Mouse (Mus musculus): ENCODE results near the gene Olfr94. TPM values are rescaled to one million over a fixed set of nuclear protein-coding genes. Genes with fewer than 3 reads are reported as not detected.

Olfr94 gene
- not detected for polyA plus RNA-seq (2015; fragmentation: Illumina TruSeq; extraction: RNeasy Lipid Tissue Mini Kit (QIAGEN cat#74804); ENCODE audit: insufficient read depth, low replicate concordance)

GRCm38 (mm10) chr17:37200894-37201293 lies at the start of gene Olfr94:
Gene Olfr94, minus strand, starts transcription at chr17:37200994.

GRCm38 (mm10) chr17:37237230-37237629 lies 36.4 kb upstream of the Olfr94 start, which contains the start of gene Olfr97:
Gene Olfr97, minus strand, starts transcription at chr17:37237330.

DNA sequence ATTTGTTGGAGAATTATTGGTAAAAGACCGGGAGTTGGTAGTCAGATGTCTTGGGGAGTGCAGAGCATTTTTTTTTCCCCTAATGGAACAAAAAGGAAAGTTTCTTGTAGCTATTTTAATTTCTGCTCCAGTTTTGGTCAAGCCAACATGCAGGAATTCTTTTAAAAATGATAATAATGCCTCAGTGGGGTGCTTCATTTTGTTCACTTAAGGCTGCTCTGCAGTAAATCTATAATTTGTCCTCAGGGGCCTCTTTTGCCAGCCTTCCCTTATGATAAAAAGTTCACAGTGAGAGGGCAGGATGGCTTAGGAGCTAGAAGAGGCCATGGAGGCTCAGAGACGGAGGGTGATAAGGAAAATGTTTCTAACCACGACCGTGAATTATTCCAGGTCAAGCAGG lies 19.1 kb upstream of the Olfr94 start, which contains the start of gene Olfr96:
Gene Olfr96, plus strand, starts transcription at position 301 of the 400 bp plus-strand sequence.

GRCm38 (mm10) chr17:37213018-37213417 lies 12.2 kb upstream of the Olfr94 start, which contains the start of gene Olfr95:
Gene Olfr95, minus strand, starts transcription at chr17:37213118.

DNA sequence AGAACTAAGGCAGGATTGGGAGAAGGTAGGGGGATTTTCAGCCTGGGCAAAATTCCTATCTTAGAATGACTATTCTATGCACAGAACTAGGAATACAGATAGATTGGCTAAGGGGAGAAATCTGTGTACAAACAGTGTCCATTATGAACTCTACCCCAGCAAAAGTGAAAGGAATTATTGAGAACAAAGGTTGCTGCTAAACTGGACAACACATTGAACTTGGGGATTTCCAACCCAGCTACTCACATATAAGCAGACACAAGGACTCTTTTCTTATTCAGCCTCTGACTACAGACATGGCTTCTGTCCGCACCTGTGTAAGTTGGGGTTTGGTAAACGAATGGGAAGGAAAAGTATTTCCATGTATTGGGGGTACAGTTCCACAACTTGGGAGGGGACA lies 7.1 kb downstream of the Olfr94 start, which contains the start of gene Ubd:
Gene Ubd, plus strand, starts transcription at position 237 of the 400 bp plus-strand sequence.

GRCm38 (mm10) chr17:37161394-37161793 lies 39.4 kb downstream of the Olfr94 start, which contains the start of gene Olfr93:
Gene Olfr93, minus strand, starts transcription at chr17:37161494.

Other genes starting within 250 kb of the Olfr94 start
- 80.6 TPM for gene Ppp1r11, start 249.3 kb downstream of the Olfr94 start, polyA plus RNA-seq (2015; fragmentation: Illumina TruSeq; extraction: RNeasy Lipid Tissue Mini Kit (QIAGEN cat#74804); ENCODE audit: insufficient read depth, low replicate concordance)
- gene Znrd1, start 242.4 kb downstream of the Olfr94 start, polyA plus RNA-seq (2015; fragmentation: Illumina TruSeq; extraction: RNeasy Lipid Tissue Mini Kit (QIAGEN cat#74804); ENCODE audit: insufficient read depth, low replicate concordance): 71.5 TPM
- 12.9 TPM for gene Znrd1as, start 242.4 kb downstream of the Olfr94 start, polyA plus RNA-seq (2015; fragmentation: Illumina TruSeq; extraction: RNeasy Lipid Tissue Mini Kit (QIAGEN cat#74804); ENCODE audit: insufficient read depth, low replicate concordance)
- gene 2410137M14Rik, start 219.8 kb downstream of the Olfr94 start, polyA plus RNA-seq (2015; fragmentation: Illumina TruSeq; extraction: RNeasy Lipid Tissue Mini Kit (QIAGEN cat#74804); ENCODE audit: insufficient read depth, low replicate concordance): not detected
- gene H2-M5, start 211.5 kb downstream of the Olfr94 start, polyA plus RNA-seq (2015; fragmentation: Illumina TruSeq; extraction: RNeasy Lipid Tissue Mini Kit (QIAGEN cat#74804); ENCODE audit: insufficient read depth, low replicate concordance): 0.87 TPM
- gene Zfp57, start 199.8 kb downstream of the Olfr94 start, polyA plus RNA-seq (2015; fragmentation: Illumina TruSeq; extraction: RNeasy Lipid Tissue Mini Kit (QIAGEN cat#74804); ENCODE audit: insufficient read depth, low replicate concordance): 3.0 TPM
- not detected for gene Mog, start 177.6 kb downstream of the Olfr94 start, polyA plus RNA-seq (2015; fragmentation: Illumina TruSeq; extraction: RNeasy Lipid Tissue Mini Kit (QIAGEN cat#74804); ENCODE audit: insufficient read depth, low replicate concordance)
- gene Gabbr1, start 155.0 kb downstream of the Olfr94 start, polyA plus RNA-seq (2015; fragmentation: Illumina TruSeq; extraction: RNeasy Lipid Tissue Mini Kit (QIAGEN cat#74804); ENCODE audit: insufficient read depth, low replicate concordance): 60.3 TPM
- gene Olfr90, start 112.5 kb downstream of the Olfr94 start, polyA plus RNA-seq (2015; fragmentation: Illumina TruSeq; extraction: RNeasy Lipid Tissue Mini Kit (QIAGEN cat#74804); ENCODE audit: insufficient read depth, low replicate concordance): not detected
- not detected for gene Olfr91, start 102.7 kb downstream of the Olfr94 start, polyA plus RNA-seq (2015; fragmentation: Illumina TruSeq; extraction: RNeasy Lipid Tissue Mini Kit (QIAGEN cat#74804); ENCODE audit: insufficient read depth, low replicate concordance)
- not detected for gene Olfr92, start 80.9 kb downstream of the Olfr94 start, polyA plus RNA-seq (2015; fragmentation: Illumina TruSeq; extraction: RNeasy Lipid Tissue Mini Kit (QIAGEN cat#74804); ENCODE audit: insufficient read depth, low replicate concordance)
- gene Olfr93, start 39.5 kb downstream of the Olfr94 start, polyA plus RNA-seq (2015; fragmentation: Illumina TruSeq; extraction: RNeasy Lipid Tissue Mini Kit (QIAGEN cat#74804); ENCODE audit: insufficient read depth, low replicate concordance): not detected
- gene Ubd, start 7.1 kb downstream of the Olfr94 start, polyA plus RNA-seq (2015; fragmentation: Illumina TruSeq; extraction: RNeasy Lipid Tissue Mini Kit (QIAGEN cat#74804); ENCODE audit: insufficient read depth, low replicate concordance): 32.4 TPM
- not detected for gene Olfr95, start 12.1 kb upstream of the Olfr94 start, polyA plus RNA-seq (2015; fragmentation: Illumina TruSeq; extraction: RNeasy Lipid Tissue Mini Kit (QIAGEN cat#74804); ENCODE audit: insufficient read depth, low replicate concordance)
- not detected for gene Olfr96, start 19.2 kb upstream of the Olfr94 start, polyA plus RNA-seq (2015; fragmentation: Illumina TruSeq; extraction: RNeasy Lipid Tissue Mini Kit (QIAGEN cat#74804); ENCODE audit: insufficient read depth, low replicate concordance)
- not detected for gene Olfr97, start 36.3 kb upstream of the Olfr94 start, polyA plus RNA-seq (2015; fragmentation: Illumina TruSeq; extraction: RNeasy Lipid Tissue Mini Kit (QIAGEN cat#74804); ENCODE audit: insufficient read depth, low replicate concordance)
- not detected for gene Olfr98, start 62.8 kb upstream of the Olfr94 start, polyA plus RNA-seq (2015; fragmentation: Illumina TruSeq; extraction: RNeasy Lipid Tissue Mini Kit (QIAGEN cat#74804); ENCODE audit: insufficient read depth, low replicate concordance)
- 58.2 TPM for gene H2-M3, start 69.2 kb upstream of the Olfr94 start, polyA plus RNA-seq (2015; fragmentation: Illumina TruSeq; extraction: RNeasy Lipid Tissue Mini Kit (QIAGEN cat#74804); ENCODE audit: insufficient read depth, low replicate concordance)
- gene Olfr99, start 82.5 kb upstream of the Olfr94 start, polyA plus RNA-seq (2015; fragmentation: Illumina TruSeq; extraction: RNeasy Lipid Tissue Mini Kit (QIAGEN cat#74804); ENCODE audit: insufficient read depth, low replicate concordance): not detected
- gene Olfr101, start 103.3 kb upstream of the Olfr94 start, polyA plus RNA-seq (2015; fragmentation: Illumina TruSeq; extraction: RNeasy Lipid Tissue Mini Kit (QIAGEN cat#74804); ENCODE audit: insufficient read depth, low replicate concordance): not detected
- not detected for gene Olfr102, start 116.1 kb upstream of the Olfr94 start, polyA plus RNA-seq (2015; fragmentation: Illumina TruSeq; extraction: RNeasy Lipid Tissue Mini Kit (QIAGEN cat#74804); ENCODE audit: insufficient read depth, low replicate concordance)
- gene Olfr103, start 138.7 kb upstream of the Olfr94 start, polyA plus RNA-seq (2015; fragmentation: Illumina TruSeq; extraction: RNeasy Lipid Tissue Mini Kit (QIAGEN cat#74804); ENCODE audit: insufficient read depth, low replicate concordance): not detected
- gene Olfr104-ps, start 158.6 kb upstream of the Olfr94 start, polyA plus RNA-seq (2015; fragmentation: Illumina TruSeq; extraction: RNeasy Lipid Tissue Mini Kit (QIAGEN cat#74804); ENCODE audit: insufficient read depth, low replicate concordance): not detected
- not detected for gene Olfr105-ps, start 178.0 kb upstream of the Olfr94 start, polyA plus RNA-seq (2015; fragmentation: Illumina TruSeq; extraction: RNeasy Lipid Tissue Mini Kit (QIAGEN cat#74804); ENCODE audit: insufficient read depth, low replicate concordance)
- gene Olfr106-ps, start 189.4 kb upstream of the Olfr94 start, polyA plus RNA-seq (2015; fragmentation: Illumina TruSeq; extraction: RNeasy Lipid Tissue Mini Kit (QIAGEN cat#74804); ENCODE audit: insufficient read depth, low replicate concordance): not detected
- gene Olfr107, start 198.2 kb upstream of the Olfr94 start, polyA plus RNA-seq (2015; fragmentation: Illumina TruSeq; extraction: RNeasy Lipid Tissue Mini Kit (QIAGEN cat#74804); ENCODE audit: insufficient read depth, low replicate concordance): not detected
- gene Olfr108, start 244.5 kb upstream of the Olfr94 start, polyA plus RNA-seq (2015; fragmentation: Illumina TruSeq; extraction: RNeasy Lipid Tissue Mini Kit (QIAGEN cat#74804); ENCODE audit: insufficient read depth, low replicate concordance): not detected